Mouse (Mus musculus): ENCODE data around the gene Klhl22. TPM values are rescaled to one million over a fixed set of nuclear protein-coding genes. Genes with fewer than 3 reads are reported as not detected.

Klhl22 gene
- polyA plus RNA-seq, 1 experiment from 2014 or later, result 69.8 TPM

GRCm38 (mm10) chr16:17771117-17771865, 11.9 kb downstream of the Klhl22 start:
- Histone ChIP-seq H3K4me1 (ENCODE audit: insufficient read depth, low read length) (no peaks in the 10 kb centered on the region), H3K9ac (replicated peaks; ENCODE audit: low read length) (no peak overlapping the region), H3K27ac (ENCODE audit: low read length) (no peak overlapping the region), H3K36me3 (ENCODE audit: insufficient read depth, low read length) (peaks cover 46% of the 10 kb centered on the region), H3K27me3 (ENCODE audit: insufficient read depth, low read length) (no peaks in the 10 kb centered on the region), H3K4me3 (ENCODE audit: low read length) (no peak overlapping the region), H3K4me2 (replicated peaks; ENCODE audit: low read depth, low read length) (no peak overlapping the region), H3K9me3 (ENCODE audit: low read length) (no peaks in the 10 kb centered on the region)
- WGBS, result 77% methylated on average over 4 of the region's 4 CpGs
- ATAC-seq (ENCODE audit: low FRiP score, low TSS enrichment), result no peak

- no peaks in the 10 kb centered on the region for H3K4me1 ChIP-seq (ENCODE audit: insufficient read depth, low read length)
- no peak; the same call in 1 of the 2 replicates for ATAC-seq (ENCODE audit: low FRiP score, low TSS enrichment)
- WGBS, result 70% methylated on average over 11 of the region's 11 CpGs
- no peaks in the 10 kb centered on the region for H3K27me3 ChIP-seq (ENCODE audit: insufficient read depth, low read length)
- H3K4me3 ChIP-seq (ENCODE audit: low read length), result no peak overlapping the region
- no peaks in the 10 kb centered on the region for H3K9me3 ChIP-seq (ENCODE audit: low read length)
- no peak overlapping the region for H3K27ac ChIP-seq (ENCODE audit: low read length)
- H3K9ac ChIP-seq (replicated peaks; ENCODE audit: low read length), result no peak overlapping the region
- H3K4me2 ChIP-seq (replicated peaks; ENCODE audit: low read depth, low read length), result no peak overlapping the region
- H3K36me3 ChIP-seq (ENCODE audit: insufficient read depth, low read length), result peaks cover 39% of the 10 kb centered on the region
Measured at GRCm38 (mm10) chr16:17776828-17777227, 17.4 kb downstream of the Klhl22 start.

- Histone ChIP-seq H3K36me3 (ENCODE audit: insufficient read depth, low read length) (peaks cover 35% of the 10 kb centered on the region), H3K4me1 (ENCODE audit: insufficient read depth, low read length) (no peaks in the 10 kb centered on the region), H3K4me2 (replicated peaks; ENCODE audit: low read depth, low read length) (no peak overlapping the region), H3K4me3 (ENCODE audit: low read length) (no peak overlapping the region), H3K27me3 (ENCODE audit: insufficient read depth, low read length) (no peaks in the 10 kb centered on the region), H3K27ac (ENCODE audit: low read length) (no peak overlapping the region), H3K9me3 (ENCODE audit: low read length) (no peaks in the 10 kb centered on the region), H3K9ac (replicated peaks; ENCODE audit: low read length) (no peak overlapping the region)
- ATAC-seq (ENCODE audit: low FRiP score, low TSS enrichment), result no peak
- 78% methylated on average over 4 of the region's 4 CpGs for WGBS
Measured at GRCm38 (mm10) chr16:17778223-17778622, 18.8 kb downstream of the Klhl22 start.

GRCm38 (mm10) chr16:17779692-17780091, 20.3 kb downstream of the Klhl22 start:
- no peak overlapping the region for H3K27ac ChIP-seq (ENCODE audit: low read length)
- H3K4me3 ChIP-seq (ENCODE audit: low read length), result no peak overlapping the region
- H3K9me3 ChIP-seq (ENCODE audit: low read length), result no peaks in the 10 kb centered on the region
- no peaks in the 10 kb centered on the region for H3K4me1 ChIP-seq (ENCODE audit: insufficient read depth, low read length)
- peaks cover 40% of the 10 kb centered on the region for H3K36me3 ChIP-seq (ENCODE audit: insufficient read depth, low read length)
- H3K9ac ChIP-seq (replicated peaks; ENCODE audit: low read length), result no peak overlapping the region
- H3K27me3 ChIP-seq (ENCODE audit: insufficient read depth, low read length), result no peaks in the 10 kb centered on the region
- no peak overlapping the region for H3K4me2 ChIP-seq (replicated peaks; ENCODE audit: low read depth, low read length)
- 68% methylated on average over 1 of the region's 1 CpGs for WGBS
- no peak for ATAC-seq (ENCODE audit: low FRiP score, low TSS enrichment)

GRCm38 (mm10) chr16:17785337-17785736, 25.9 kb downstream of the Klhl22 start:
- no peak overlapping the region for H3K27ac ChIP-seq (ENCODE audit: low read length)
- no peak overlapping the region for H3K9ac ChIP-seq (replicated peaks; ENCODE audit: low read length)
- H3K4me2 ChIP-seq (replicated peaks; ENCODE audit: low read depth, low read length), result no peak overlapping the region
- ATAC-seq (ENCODE audit: low FRiP score, low TSS enrichment), result no peak
- H3K9me3 ChIP-seq (ENCODE audit: low read length), result no peaks in the 10 kb centered on the region
- H3K27me3 ChIP-seq (ENCODE audit: insufficient read depth, low read length), result no peaks in the 10 kb centered on the region
- peaks cover 30% of the 10 kb centered on the region for H3K36me3 ChIP-seq (ENCODE audit: insufficient read depth, low read length)
- H3K4me1 ChIP-seq (ENCODE audit: insufficient read depth, low read length), result no peaks in the 10 kb centered on the region
- H3K4me3 ChIP-seq (ENCODE audit: low read length), result no peak overlapping the region
- WGBS, result 59% methylated on average over 3 of the region's 3 CpGs

- peaks cover 16% of the 10 kb centered on the region for H3K4me1 ChIP-seq (ENCODE audit: insufficient read depth, low read length)
- ATAC-seq (ENCODE audit: low FRiP score, low TSS enrichment), result no peak
- peaks cover 8% of the 10 kb centered on the region; the same call in 1 of the 2 replicates for H3K27me3 ChIP-seq (ENCODE audit: insufficient read depth, low read length)
- H3K9me3 ChIP-seq (ENCODE audit: low read length), result no peaks in the 10 kb centered on the region
- H3K4me2 ChIP-seq (replicated peaks; ENCODE audit: low read depth, low read length), result no peak overlapping the region
- no peak overlapping the region for H3K9ac ChIP-seq (replicated peaks; ENCODE audit: low read length)
- peaks cover 16% of the 10 kb centered on the region; the same call in 1 of the 2 replicates for H3K36me3 ChIP-seq (ENCODE audit: insufficient read depth, low read length)
- no peak overlapping the region for H3K27ac ChIP-seq (ENCODE audit: low read length)
- no peak overlapping the region for H3K4me3 ChIP-seq (ENCODE audit: low read length)
- WGBS, result 77% methylated on average over 3 of the region's 3 CpGs
Measured at GRCm38 (mm10) chr16:17792728-17793127, 33.3 kb downstream of the Klhl22 start.

GRCm38 (mm10) chr16:17794047-17794446, 34.6 kb downstream of the Klhl22 start:
- no peak overlapping the region for H3K27ac ChIP-seq (ENCODE audit: low read length)
- no peak overlapping the region for H3K9ac ChIP-seq (replicated peaks; ENCODE audit: low read length)
- peaks cover 15% of the 10 kb centered on the region for H3K27me3 ChIP-seq (ENCODE audit: insufficient read depth, low read length)
- H3K4me2 ChIP-seq (replicated peaks; ENCODE audit: low read depth, low read length), result no peak overlapping the region
- no peaks in the 10 kb centered on the region for H3K9me3 ChIP-seq (ENCODE audit: low read length)
- peaks cover 14% of the 10 kb centered on the region; the same call in 1 of the 2 replicates for H3K36me3 ChIP-seq (ENCODE audit: insufficient read depth, low read length)
- H3K4me1 ChIP-seq (ENCODE audit: insufficient read depth, low read length), result peaks cover 29% of the 10 kb centered on the region
- no peak for ATAC-seq (ENCODE audit: low FRiP score, low TSS enrichment)
- H3K4me3 ChIP-seq (ENCODE audit: low read length), result no peak overlapping the region
- 94% methylated on average over 4 of the region's 4 CpGs for WGBS

GRCm38 (mm10) chr16:17795643-17796042, 36.2 kb downstream of the Klhl22 start:
- no peak overlapping the region for H3K4me2 ChIP-seq (replicated peaks; ENCODE audit: low read depth, low read length)
- no peak for ATAC-seq (ENCODE audit: low FRiP score, low TSS enrichment)
- 88% methylated on average over 5 of the region's 5 CpGs for WGBS
- no peak overlapping the region for H3K4me3 ChIP-seq (ENCODE audit: low read length)
- H3K27me3 ChIP-seq (ENCODE audit: insufficient read depth, low read length), result peaks cover 28% of the 10 kb centered on the region
- no peak overlapping the region for H3K27ac ChIP-seq (ENCODE audit: low read length)
- no peaks in the 10 kb centered on the region for H3K9me3 ChIP-seq (ENCODE audit: low read length)
- peaks cover 40% of the 10 kb centered on the region for H3K4me1 ChIP-seq (ENCODE audit: insufficient read depth, low read length)
- H3K36me3 ChIP-seq (ENCODE audit: insufficient read depth, low read length), result peaks cover 8% of the 10 kb centered on the region; the same call in 1 of the 2 replicates
- H3K9ac ChIP-seq (replicated peaks; ENCODE audit: low read length), result no peak overlapping the region

- Histone ChIP-seq H3K4me2 (replicated peaks; ENCODE audit: low read depth, low read length) (peak overlapping the region; percentile 81), H3K36me3 (ENCODE audit: insufficient read depth, low read length) (peaks cover 8% of the 10 kb centered on the region; the same call in 1 of the 2 replicates), H3K27me3 (ENCODE audit: insufficient read depth, low read length) (peaks cover 34% of the 10 kb centered on the region), H3K9ac (replicated peaks; ENCODE audit: low read length) (peak overlapping the region; percentile 89), H3K9me3 (ENCODE audit: low read length) (no peaks in the 10 kb centered on the region), H3K4me1 (ENCODE audit: insufficient read depth, low read length) (peaks cover 40% of the 10 kb centered on the region), H3K27ac (ENCODE audit: low read length) (peak overlapping the region; percentile 87), H3K4me3 (ENCODE audit: low read length) (peak overlapping the region; percentile 65)
- no peak for ATAC-seq (ENCODE audit: low FRiP score, low TSS enrichment)
Measured at GRCm38 (mm10) chr16:17796519-17796918, 37.1 kb downstream of the Klhl22 start.

All from kidney, embryonic 16.5 days (tissue).